Mouse (Mus musculus): Measurements from ENCODE around the gene Thsd4. TPM values are rescaled to one million over a fixed set of nuclear protein-coding genes. Genes with fewer than 3 reads are reported as not detected.

The Thsd4 gene
- polyA plus RNA-seq, 1 experiment, result 1.9 TPM

DNA sequence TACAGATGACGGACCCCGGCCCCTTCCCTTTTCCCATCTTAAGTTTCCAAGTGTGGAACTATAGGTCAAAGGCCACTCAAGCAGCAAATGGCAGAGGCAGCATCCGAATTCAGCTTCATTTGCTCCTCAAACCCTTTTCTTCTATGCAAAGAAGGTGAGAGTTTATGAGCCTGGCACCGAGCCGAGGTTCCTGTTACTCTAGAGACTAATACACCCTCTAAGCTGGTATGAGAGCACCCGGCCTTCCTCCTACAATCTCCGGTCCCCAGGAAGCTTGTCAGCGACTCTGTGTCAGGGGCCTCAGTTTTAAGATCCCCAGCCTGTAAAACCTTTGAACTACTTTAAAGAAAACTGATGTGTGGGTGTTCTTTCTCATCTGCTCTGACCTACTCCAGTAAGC lies 231.1 kb downstream of the Thsd4 start:
- Histone ChIP-seq H3K9me3 (replicated peaks; ENCODE audit: control insufficient read depth, insufficient read depth, low read length, poor library complexity, severe bottlenecking) (no peaks in the 10 kb centered on the region), H3K27me3 (ENCODE audit: control insufficient read depth, insufficient read depth, low read length, poor library complexity, severe bottlenecking) (no peaks in the 10 kb centered on the region), H3K4me3 (ENCODE audit: low read depth, low read length) (no peak overlapping the region), H3K9ac (ENCODE audit: low read depth, poor library complexity, severe bottlenecking) (no peak overlapping the region), H3K4me1 (ENCODE audit: control insufficient read depth, insufficient read depth, low read length) (no peaks in the 10 kb centered on the region), H3K36me3 (ENCODE audit: control insufficient read depth, insufficient read depth, low read length, poor library complexity, severe bottlenecking) (no peaks in the 10 kb centered on the region), H3K27ac (ENCODE audit: insufficient read depth, low read length) (no peak overlapping the region)
- TF ChIP-seq EP300 (IDR thresholded peaks at IDR 0.05; ENCODE audit: insufficient read depth, low read depth, low read length) (no peak), POLR2A (IDR thresholded peaks at IDR 0.05; ENCODE audit: insufficient read depth, low read length) (no peak), CTCF (IDR thresholded peaks at IDR 0.05; ENCODE audit: low read depth, low read length) (no peak)

DNA sequence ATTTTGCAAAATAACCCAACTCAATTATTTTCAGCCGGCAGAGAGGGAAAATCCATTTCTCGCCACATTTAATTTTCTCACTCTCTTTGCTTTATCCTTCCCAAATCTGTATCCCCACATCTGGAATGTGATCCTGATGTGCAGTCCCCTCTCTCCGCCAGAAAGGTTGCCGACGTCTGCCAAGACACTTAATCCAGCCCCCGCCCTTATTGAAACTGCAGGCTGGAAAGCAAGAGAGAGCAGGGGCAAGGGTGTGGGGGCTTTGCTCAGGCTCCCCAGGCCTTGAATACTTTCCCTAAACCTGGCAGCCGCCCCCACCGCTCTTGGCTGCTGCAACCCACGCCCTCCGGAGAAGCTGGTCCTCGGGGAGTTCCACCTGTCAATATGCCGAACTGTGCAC lies 233.1 kb downstream of the Thsd4 start:
- Histone ChIP-seq H3K27me3 (ENCODE audit: control insufficient read depth, insufficient read depth, low read length, poor library complexity, severe bottlenecking) (no peaks in the 10 kb centered on the region), H3K9me3 (replicated peaks; ENCODE audit: control insufficient read depth, insufficient read depth, low read length, poor library complexity, severe bottlenecking) (no peaks in the 10 kb centered on the region), H3K36me3 (ENCODE audit: control insufficient read depth, insufficient read depth, low read length, poor library complexity, severe bottlenecking) (no peaks in the 10 kb centered on the region), H3K27ac (ENCODE audit: insufficient read depth, low read length) (no peak overlapping the region), H3K4me1 (ENCODE audit: control insufficient read depth, insufficient read depth, low read length) (no peaks in the 10 kb centered on the region), H3K9ac (ENCODE audit: low read depth, poor library complexity, severe bottlenecking) (no peak overlapping the region), H3K4me3 (ENCODE audit: low read depth, low read length) (no peak overlapping the region)
- TF ChIP-seq CTCF (IDR thresholded peaks at IDR 0.05; ENCODE audit: low read depth, low read length) (no peak), POLR2A (IDR thresholded peaks at IDR 0.05; ENCODE audit: insufficient read depth, low read length) (no peak), EP300 (IDR thresholded peaks at IDR 0.05; ENCODE audit: insufficient read depth, low read depth, low read length) (no peak)

DNA sequence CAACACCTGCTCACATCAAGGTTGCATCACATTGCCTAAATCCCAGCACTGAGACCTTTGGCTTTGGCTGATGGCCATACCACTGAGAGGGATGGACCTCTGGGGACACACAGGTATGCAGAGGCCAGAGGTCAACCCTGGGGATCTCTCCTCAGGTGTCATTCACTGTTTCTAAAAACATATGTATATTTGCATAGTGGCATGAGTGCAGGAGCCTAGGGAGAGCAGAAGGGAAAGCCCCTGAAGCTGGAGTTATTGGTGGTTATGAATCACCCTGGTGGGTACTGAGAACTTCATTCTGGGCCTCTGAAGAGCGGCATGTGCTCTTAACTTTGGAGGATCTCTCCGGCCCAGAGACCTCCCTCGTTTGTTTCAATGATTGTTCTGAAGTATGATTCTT lies 235.5 kb downstream of the Thsd4 start:
- Histone ChIP-seq H3K9ac (ENCODE audit: low read depth, poor library complexity, severe bottlenecking) (no peak overlapping the region), H3K9me3 (replicated peaks; ENCODE audit: control insufficient read depth, insufficient read depth, low read length, poor library complexity, severe bottlenecking) (no peaks in the 10 kb centered on the region), H3K36me3 (ENCODE audit: control insufficient read depth, insufficient read depth, low read length, poor library complexity, severe bottlenecking) (no peaks in the 10 kb centered on the region), H3K4me1 (ENCODE audit: control insufficient read depth, insufficient read depth, low read length) (no peaks in the 10 kb centered on the region), H3K27me3 (ENCODE audit: control insufficient read depth, insufficient read depth, low read length, poor library complexity, severe bottlenecking) (no peaks in the 10 kb centered on the region), H3K4me3 (ENCODE audit: low read depth, low read length) (no peak overlapping the region), H3K27ac (ENCODE audit: insufficient read depth, low read length) (no peak overlapping the region)
- TF ChIP-seq EP300 (IDR thresholded peaks at IDR 0.05; ENCODE audit: insufficient read depth, low read depth, low read length) (no peak), CTCF (IDR thresholded peaks at IDR 0.05; ENCODE audit: low read depth, low read length) (no peak), POLR2A (IDR thresholded peaks at IDR 0.05; ENCODE audit: insufficient read depth, low read length) (no peak)

DNA sequence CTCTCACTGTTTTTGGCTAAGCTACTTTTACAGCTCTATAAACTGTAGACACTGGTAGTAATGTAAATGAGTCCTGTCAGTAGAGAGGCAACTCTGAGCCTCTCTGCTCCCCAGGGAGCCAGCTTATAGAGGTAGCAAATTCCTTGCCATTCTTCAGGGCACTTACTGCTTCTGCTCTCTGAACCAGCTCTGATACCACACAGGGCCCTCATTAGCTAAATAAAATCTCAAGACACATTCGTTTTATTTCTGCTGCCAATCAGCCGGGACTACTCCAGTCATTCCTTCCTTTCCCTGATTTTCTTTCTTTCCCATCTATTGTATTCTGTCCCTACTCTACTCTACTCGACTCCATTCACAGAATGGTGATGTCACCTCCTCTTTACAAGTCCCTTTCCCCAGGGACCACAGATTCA lies 236.8 kb downstream of the Thsd4 start:
- Histone ChIP-seq H3K36me3 (ENCODE audit: control insufficient read depth, insufficient read depth, low read length, poor library complexity, severe bottlenecking) (no peaks in the 10 kb centered on the region), H3K9ac (ENCODE audit: low read depth, poor library complexity, severe bottlenecking) (no peak overlapping the region), H3K9me3 (replicated peaks; ENCODE audit: control insufficient read depth, insufficient read depth, low read length, poor library complexity, severe bottlenecking) (no peaks in the 10 kb centered on the region), H3K27me3 (ENCODE audit: control insufficient read depth, insufficient read depth, low read length, poor library complexity, severe bottlenecking) (no peaks in the 10 kb centered on the region), H3K4me1 (ENCODE audit: control insufficient read depth, insufficient read depth, low read length) (no peaks in the 10 kb centered on the region), H3K4me3 (ENCODE audit: low read depth, low read length) (no peak overlapping the region), H3K27ac (ENCODE audit: insufficient read depth, low read length) (no peak overlapping the region)
- TF ChIP-seq CTCF (IDR thresholded peaks at IDR 0.05; ENCODE audit: low read depth, low read length) (no peak), POLR2A (IDR thresholded peaks at IDR 0.05; ENCODE audit: insufficient read depth, low read length) (no peak), EP300 (IDR thresholded peaks at IDR 0.05; ENCODE audit: insufficient read depth, low read depth, low read length) (no peak)

DNA sequence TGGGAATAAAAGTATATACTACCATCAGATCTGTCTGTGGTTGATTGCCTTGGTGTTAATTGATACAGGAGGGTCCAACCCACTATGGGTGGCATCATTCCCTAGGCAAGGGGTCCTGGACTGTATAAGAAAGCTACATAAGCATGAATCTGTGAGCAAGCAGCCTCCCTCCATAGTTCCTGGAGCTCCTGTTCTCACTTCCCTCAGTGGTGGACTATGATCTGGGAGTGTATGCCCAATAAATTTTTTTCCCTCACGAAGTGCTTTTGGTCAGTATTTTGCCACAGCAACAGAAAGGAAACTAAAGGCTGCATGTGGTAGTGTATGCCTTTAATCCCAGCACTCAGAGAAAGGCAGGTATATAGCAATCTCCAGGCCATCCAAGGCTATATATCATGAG lies 237.5 kb downstream of the Thsd4 start:
- no peak for TF ChIP-seq EP300 (IDR thresholded peaks at IDR 0.05; ENCODE audit: insufficient read depth, low read depth, low read length)
- no peak for TF ChIP-seq POLR2A (IDR thresholded peaks at IDR 0.05; ENCODE audit: insufficient read depth, low read length)
- TF ChIP-seq CTCF (IDR thresholded peaks at IDR 0.05; ENCODE audit: low read depth, low read length), result no peak
- Histone ChIP-seq H3K4me3 (ENCODE audit: low read depth, low read length) (no peak overlapping the region), H3K27ac (ENCODE audit: insufficient read depth, low read length) (no peak overlapping the region), H3K9me3 (replicated peaks; ENCODE audit: control insufficient read depth, insufficient read depth, low read length, poor library complexity, severe bottlenecking) (no peaks in the 10 kb centered on the region), H3K9ac (ENCODE audit: low read depth, poor library complexity, severe bottlenecking) (no peak overlapping the region), H3K27me3 (ENCODE audit: control insufficient read depth, insufficient read depth, low read length, poor library complexity, severe bottlenecking) (no peaks in the 10 kb centered on the region), H3K4me1 (ENCODE audit: control insufficient read depth, insufficient read depth, low read length) (no peaks in the 10 kb centered on the region), H3K36me3 (ENCODE audit: control insufficient read depth, insufficient read depth, low read length, poor library complexity, severe bottlenecking) (no peaks in the 10 kb centered on the region)

DNA sequence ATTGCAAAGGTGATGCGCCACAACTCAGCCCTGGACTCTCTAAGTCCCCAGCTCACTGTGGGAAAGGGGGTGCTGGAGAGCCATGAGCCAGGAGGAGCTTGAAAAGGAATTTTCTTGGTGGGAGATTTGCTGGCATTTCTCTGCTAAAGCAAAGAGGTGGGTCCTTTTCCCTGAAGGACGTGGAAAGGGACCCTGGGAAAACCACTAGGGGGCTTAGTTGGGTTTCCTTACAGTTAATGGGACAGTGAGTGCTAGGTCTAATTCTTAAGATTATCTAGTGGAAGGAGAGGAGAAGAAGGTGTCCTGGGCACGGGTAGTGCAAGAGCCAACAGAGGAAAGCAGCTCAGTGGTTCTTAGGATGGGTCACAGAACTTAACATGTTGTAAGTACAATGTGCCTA lies 238.3 kb downstream of the Thsd4 start:
- no peaks in the 10 kb centered on the region for H3K27me3 ChIP-seq (ENCODE audit: control insufficient read depth, insufficient read depth, low read length, poor library complexity, severe bottlenecking)
- no peak overlapping the region for H3K27ac ChIP-seq (ENCODE audit: insufficient read depth, low read length)
- no peak overlapping the region for H3K4me3 ChIP-seq (ENCODE audit: low read depth, low read length)
- no peak overlapping the region for H3K9ac ChIP-seq (ENCODE audit: low read depth, poor library complexity, severe bottlenecking)
- no peak for TF ChIP-seq EP300 (IDR thresholded peaks at IDR 0.05; ENCODE audit: insufficient read depth, low read depth, low read length)
- TF ChIP-seq POLR2A (IDR thresholded peaks at IDR 0.05; ENCODE audit: insufficient read depth, low read length), result no peak
- no peak for TF ChIP-seq CTCF (IDR thresholded peaks at IDR 0.05; ENCODE audit: low read depth, low read length)
- H3K4me1 ChIP-seq (ENCODE audit: control insufficient read depth, insufficient read depth, low read length), result no peaks in the 10 kb centered on the region
- H3K36me3 ChIP-seq (ENCODE audit: control insufficient read depth, insufficient read depth, low read length, poor library complexity, severe bottlenecking), result no peaks in the 10 kb centered on the region
- H3K9me3 ChIP-seq (replicated peaks; ENCODE audit: control insufficient read depth, insufficient read depth, low read length, poor library complexity, severe bottlenecking), result no peaks in the 10 kb centered on the region
